ENCODE assay signal across 8 mouse cellular contexts in the genomic region with DNA sequence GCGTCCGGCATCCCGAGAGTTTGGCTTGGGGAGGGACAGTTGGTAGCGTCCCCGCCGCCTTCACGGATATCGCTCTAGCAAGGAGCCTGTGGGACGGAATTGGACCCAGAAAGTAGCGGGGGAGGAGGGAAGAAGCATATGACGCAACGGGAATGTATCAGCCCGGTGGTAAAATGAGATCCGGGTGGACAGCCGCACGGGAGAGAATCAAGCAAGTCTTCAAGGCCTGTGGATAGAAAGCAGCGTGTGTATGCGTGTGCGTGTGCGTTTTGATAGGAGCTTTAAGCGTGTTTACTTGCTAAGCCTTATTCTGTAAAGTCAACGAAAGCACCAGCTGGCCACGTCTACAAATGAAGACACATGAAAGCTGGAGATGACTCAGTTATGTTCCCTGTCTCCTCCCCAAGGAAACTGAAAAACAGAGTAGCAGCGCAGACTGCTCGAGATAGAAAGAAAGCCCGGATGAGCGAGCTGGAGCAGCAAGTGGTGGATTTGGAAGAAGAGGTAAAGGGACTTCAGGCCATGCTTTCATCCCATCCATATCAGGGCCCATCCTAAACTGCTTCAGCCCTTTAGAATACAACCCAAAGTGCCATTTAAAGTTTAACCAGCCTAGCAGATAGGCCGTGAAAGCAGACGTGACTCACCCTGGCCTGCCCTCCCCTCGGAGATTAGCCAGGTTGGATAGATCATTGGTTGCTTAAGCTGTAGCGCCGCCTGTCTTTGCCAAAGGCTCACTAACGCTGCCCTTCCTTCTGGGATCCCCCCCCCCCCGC. TPM values are rescaled to one million over a fixed set of nuclear protein-coding genes. Genes with fewer than 3 reads are reported as not detected.
DNase-seq lines count a peak whose midpoint lies in the region; ATAC-seq and TF ChIP-seq lines count a peak whose summit lies in the region.

No protein-coding gene starts in this region.

- H3K9me3 ChIP-seq in embryonic facial prominence, embryonic 12.5 days, result no peaks in the 10 kb centered on the region
- no peaks in the 10 kb centered on the region for H3K9me3 ChIP-seq in limb, embryonic 11.5 days (ENCODE audit: control insufficient read depth, low read length)
- no peaks in the 10 kb centered on the region for H3K9me3 ChIP-seq in midbrain, embryonic 13.5 days

- no peaks in the 10 kb centered on the region for H3K27me3 ChIP-seq in embryonic facial prominence, embryonic 12.5 days
- H3K27me3 ChIP-seq in kidney, adult 2 months (replicated peaks; ENCODE audit: control insufficient read depth, insufficient read depth, low read length), result no peaks in the 10 kb centered on the region
- H3K27me3 ChIP-seq in limb, embryonic 11.5 days (ENCODE audit: control insufficient read depth, insufficient read depth, low read length), result no peaks in the 10 kb centered on the region
- no peaks in the 10 kb centered on the region for H3K27me3 ChIP-seq in midbrain, embryonic 13.5 days

- H3K36me3 ChIP-seq in embryonic facial prominence, embryonic 12.5 days, result peaks cover 40% of the 10 kb centered on the region
- H3K36me3 ChIP-seq in kidney, adult 2 months (ENCODE audit: control insufficient read depth, insufficient read depth, low read length), result peaks cover 25% of the 10 kb centered on the region
- H3K36me3 ChIP-seq in limb, embryonic 11.5 days (ENCODE audit: control insufficient read depth, insufficient read depth, low read length), result peaks cover 19% of the 10 kb centered on the region
- peaks cover 41% of the 10 kb centered on the region for H3K36me3 ChIP-seq in midbrain, embryonic 13.5 days

- peak overlapping the region; percentile 83 for H3K27ac ChIP-seq in embryonic facial prominence, embryonic 12.5 days
- peak overlapping the region; percentile 68 for H3K27ac ChIP-seq in kidney, adult 2 months (ENCODE audit: insufficient read depth, low read depth, low read length)
- H3K27ac ChIP-seq in limb, embryonic 11.5 days (replicated peaks; ENCODE audit: low read depth, low read length), result peak overlapping the region; percentile 83
- peak overlapping the region; percentile 90 for H3K27ac ChIP-seq in midbrain, embryonic 13.5 days

- peak overlapping the region; percentile 60 for H3K4me2 ChIP-seq in embryonic facial prominence, embryonic 12.5 days (replicated peaks)
- H3K4me2 ChIP-seq in limb, embryonic 11.5 days (ENCODE audit: low read depth, severe bottlenecking), result peak overlapping the region; percentile 75
- peak overlapping the region; percentile 72 for H3K4me2 ChIP-seq in midbrain, embryonic 13.5 days (replicated peaks)

- peak overlapping the region; percentile 86 for H3K9ac ChIP-seq in embryonic facial prominence, embryonic 12.5 days
- H3K9ac ChIP-seq in limb, embryonic 11.5 days (ENCODE audit: low read length), result peak overlapping the region; percentile 99
- H3K9ac ChIP-seq in midbrain, embryonic 13.5 days (replicated peaks), result peak overlapping the region; percentile 97

- DNase-seq in urinary bladder, adult 2 months (ENCODE audit: low spot score), result peak; percentile 64
- no peak for DNase-seq in urinary bladder, postnatal 10 days (ENCODE audit: low spot score)
- peak; percentile 83 to 87 for DNase-seq in heart, adult 18-20 months
- peak; percentile 93 for DNase-seq in kidney, adult 2 months
- peak; percentile 67 for DNase-seq in limb, embryonic 11.5 days (ENCODE audit: low spot score)
- peak; percentile 55 for DNase-seq in spleen, adult 12 weeks (ENCODE audit: low spot score)

- TF ChIP-seq POLR2A in kidney, adult 2 months (IDR thresholded peaks at IDR 0.05; ENCODE audit: low read depth, low read length), result no peak

- under 1% methylated on average over 34 of the region's 34 CpGs for WGBS in embryonic facial prominence, embryonic 12.5 days
- WGBS in kidney, adult 2 months, result under 1% methylated on average over 34 of the region's 34 CpGs
- WGBS in limb, embryonic 11.5 days, result 0% methylated on average over 34 of the region's 34 CpGs
- WGBS in midbrain, embryonic 13.5 days, result under 1% methylated on average over 34 of the region's 34 CpGs

- H3K4me3 ChIP-seq in embryonic facial prominence, embryonic 12.5 days, result peak overlapping the region; percentile 75
- H3K4me3 ChIP-seq in kidney, adult 2 months (ENCODE audit: insufficient read depth, low read depth, low read length), result peak overlapping the region; percentile 92
- peak overlapping the region; percentile 99 for H3K4me3 ChIP-seq in limb, embryonic 11.5 days (ENCODE audit: low read depth, low read length)
- H3K4me3 ChIP-seq in midbrain, embryonic 13.5 days (replicated peaks), result peak overlapping the region; percentile 98

- TF ChIP-seq CTCF in kidney, adult 2 months (conservative IDR thresholded peaks at IDR 0.05; ENCODE audit: insufficient read depth, insufficient read length, low read depth, low read length), result peak; percentile 75

- H3K4me1 ChIP-seq in embryonic facial prominence, embryonic 12.5 days, result peaks cover 17% of the 10 kb centered on the region
- H3K4me1 ChIP-seq in kidney, adult 2 months (ENCODE audit: control insufficient read depth, insufficient read depth, low read length), result peaks cover 14% of the 10 kb centered on the region
- H3K4me1 ChIP-seq in limb, embryonic 11.5 days (ENCODE audit: control insufficient read depth, insufficient read depth, low read length), result peaks cover 10% of the 10 kb centered on the region
- peaks cover 26% of the 10 kb centered on the region for H3K4me1 ChIP-seq in midbrain, embryonic 13.5 days (replicated peaks)

- ATAC-seq in embryonic facial prominence, embryonic 12.5 days (ENCODE audit: insufficient number of reproducible peaks, insufficient read depth, low FRiP score, low TSS enrichment), result no peak
- ATAC-seq in limb, embryonic 11.5 days (ENCODE audit: insufficient number of reproducible peaks, low FRiP score, low TSS enrichment, low read depth), result no peak
- ATAC-seq in midbrain, embryonic 13.5 days, result peak; percentile 26

RNA-seq across cellular contexts. Expression of gene Xbp1, which starts 1.2 kb away (rescaled TPM):
- 87.8 and 89.4 TPM in 2 replicates for polyA plus RNA-seq in urinary bladder, adult 2 months (2012; rRNA removed)
- polyA plus RNA-seq in embryonic facial prominence, embryonic 12.5 days (2016; fragmentation: Nextera tagmentation; extraction: Ambion mirVana), result 152 and 160 TPM in 2 replicates
- total RNA-seq in heart, adult 18-20 months (2021), result 10 to 100 TPM; 68.6 to 69.9 TPM
- 99.8 and 102 TPM in 2 replicates for polyA plus RNA-seq in kidney, adult 2 months (2012; rRNA removed)
- 151 and 153 TPM in 2 replicates for polyA plus RNA-seq in limb, embryonic 11.5 days (2014; fragmentation: Nextera tagmentation; extraction: Ambion mirVana)
- polyA plus RNA-seq in midbrain, embryonic 13.5 days (2015; fragmentation: Nextera tagmentation; extraction: Ambion mirVana), result 106 and 118 TPM in 2 replicates

RNA-seq across cellular contexts. Expression of gene Ccdc117, which starts 20.3 kb away (rescaled TPM):
- 12.8 and 13.5 TPM in 2 replicates for polyA plus RNA-seq in urinary bladder, adult 2 months (2012; rRNA removed)
- 26.5 and 29.6 TPM in 2 replicates for polyA plus RNA-seq in embryonic facial prominence, embryonic 12.5 days (2016; fragmentation: Nextera tagmentation; extraction: Ambion mirVana)
- total RNA-seq in heart, adult 18-20 months (2021), result 10 to 100 TPM; 32.0 to 35.2 TPM
- 7.8 and 9.4 TPM in 2 replicates for polyA plus RNA-seq in kidney, adult 2 months (2012; rRNA removed)
- polyA plus RNA-seq in limb, embryonic 11.5 days (2014; fragmentation: Nextera tagmentation; extraction: Ambion mirVana), result 33.5 and 35.9 TPM in 2 replicates
- 13.3 and 15.3 TPM in 2 replicates for polyA plus RNA-seq in midbrain, embryonic 13.5 days (2015; fragmentation: Nextera tagmentation; extraction: Ambion mirVana)

RNA-seq across cellular contexts. Expression of gene Ankrd36, which starts 47.8 kb away (rescaled TPM):
- polyA plus RNA-seq in urinary bladder, adult 2 months (2012; rRNA removed), result not detected in 2 replicates
- polyA plus RNA-seq in embryonic facial prominence, embryonic 12.5 days (2016; fragmentation: Nextera tagmentation; extraction: Ambion mirVana), result 0.13 TPM in 1 of 2 replicates, not detected in the other
- not detected for total RNA-seq in heart, adult 18-20 months (2021)
- polyA plus RNA-seq in kidney, adult 2 months (2012; rRNA removed), result 0.03 and 0.10 TPM in 2 replicates
- not detected in 2 replicates for polyA plus RNA-seq in limb, embryonic 11.5 days (2014; fragmentation: Nextera tagmentation; extraction: Ambion mirVana)
- not detected in 2 replicates for polyA plus RNA-seq in midbrain, embryonic 13.5 days (2015; fragmentation: Nextera tagmentation; extraction: Ambion mirVana)
